Mouse (Mus musculus): ENCODE data around the gene Zfp106. TPM values are rescaled to one million over a fixed set of nuclear protein-coding genes. Genes with fewer than 3 reads are reported as not detected.

Gene Zfp106
- polyA plus RNA-seq, 1 experiment from 2014 or later: 24.8 TPM

GRCm38 (mm10) chr2:120469220-120469619 lies 94.4 kb downstream of the Zfp106 start:
- Histone ChIP-seq H3K4me1 (replicated peaks; ENCODE audit: control insufficient read depth, insufficient read depth, low read length) (no peaks in the 10 kb centered on the region), H3K27ac (ENCODE audit: low read depth, low read length) (no peak overlapping the region), H3K9ac (ENCODE audit: low read depth, low read length) (no peak overlapping the region), H3K4me3 (ENCODE audit: low read depth, low read length) (no peak overlapping the region), H3K9me3 (ENCODE audit: control insufficient read depth) (no peaks in the 10 kb centered on the region), H3K4me2 (replicated peaks; ENCODE audit: low read depth) (no peak overlapping the region), H3K36me3 (ENCODE audit: control insufficient read depth, insufficient read depth) (no peaks in the 10 kb centered on the region), H3K27me3 (replicated peaks; ENCODE audit: control insufficient read depth, insufficient read depth, low read length) (no peaks in the 10 kb centered on the region)
- ATAC-seq: no peak
- TF ChIP-seq CTCF (IDR thresholded peaks at IDR 0.05; ENCODE audit: low read depth): no peak
- 90% methylated on average over 3 of the region's 3 CpGs for WGBS

GRCm38 (mm10) chr2:120468011-120468410 lies 95.6 kb downstream of the Zfp106 start:
- TF ChIP-seq CTCF (IDR thresholded peaks at IDR 0.05; ENCODE audit: low read depth): no peak
- no peak for ATAC-seq
- Histone ChIP-seq H3K9me3 (ENCODE audit: control insufficient read depth) (no peaks in the 10 kb centered on the region), H3K4me1 (replicated peaks; ENCODE audit: control insufficient read depth, insufficient read depth, low read length) (no peaks in the 10 kb centered on the region), H3K27me3 (replicated peaks; ENCODE audit: control insufficient read depth, insufficient read depth, low read length) (no peaks in the 10 kb centered on the region), H3K4me3 (ENCODE audit: low read depth, low read length) (no peak overlapping the region), H3K36me3 (ENCODE audit: control insufficient read depth, insufficient read depth) (no peaks in the 10 kb centered on the region), H3K27ac (ENCODE audit: low read depth, low read length) (no peak overlapping the region), H3K9ac (ENCODE audit: low read depth, low read length) (no peak overlapping the region), H3K4me2 (replicated peaks; ENCODE audit: low read depth) (no peak overlapping the region)

GRCm38 (mm10) chr2:120465397-120465785 lies 98.3 kb downstream of the Zfp106 start:
- Histone ChIP-seq H3K27me3 (replicated peaks; ENCODE audit: control insufficient read depth, insufficient read depth, low read length) (no peaks in the 10 kb centered on the region), H3K9me3 (ENCODE audit: control insufficient read depth) (no peaks in the 10 kb centered on the region), H3K4me3 (ENCODE audit: low read depth, low read length) (no peak overlapping the region), H3K4me1 (replicated peaks; ENCODE audit: control insufficient read depth, insufficient read depth, low read length) (no peaks in the 10 kb centered on the region), H3K27ac (ENCODE audit: low read depth, low read length) (no peak overlapping the region), H3K4me2 (replicated peaks; ENCODE audit: low read depth) (no peak overlapping the region), H3K36me3 (ENCODE audit: control insufficient read depth, insufficient read depth) (no peaks in the 10 kb centered on the region; the same call in 1 of the 2 replicates), H3K9ac (ENCODE audit: low read depth, low read length) (no peak overlapping the region)
- WGBS: 93% methylated on average over 5 of the region's 5 CpGs
- TF ChIP-seq CTCF (IDR thresholded peaks at IDR 0.05; ENCODE audit: low read depth): no peak
- no peak for ATAC-seq

- no peak overlapping the region for H3K9ac ChIP-seq (ENCODE audit: low read depth, low read length)
- no peak for ATAC-seq
- WGBS: 91% methylated on average over 2 of the region's 2 CpGs
- no peaks in the 10 kb centered on the region for H3K9me3 ChIP-seq (ENCODE audit: control insufficient read depth)
- H3K4me1 ChIP-seq (replicated peaks; ENCODE audit: control insufficient read depth, insufficient read depth, low read length): no peaks in the 10 kb centered on the region
- H3K27ac ChIP-seq (ENCODE audit: low read depth, low read length): no peak overlapping the region
- H3K4me2 ChIP-seq (replicated peaks; ENCODE audit: low read depth): no peak overlapping the region
- TF ChIP-seq CTCF (IDR thresholded peaks at IDR 0.05; ENCODE audit: low read depth): no peak
- no peaks in the 10 kb centered on the region for H3K27me3 ChIP-seq (replicated peaks; ENCODE audit: control insufficient read depth, insufficient read depth, low read length)
- H3K4me3 ChIP-seq (ENCODE audit: low read depth, low read length): no peak overlapping the region
- no peaks in the 10 kb centered on the region; the same call in 1 of the 2 replicates for H3K36me3 ChIP-seq (ENCODE audit: control insufficient read depth, insufficient read depth)
Observed at GRCm38 (mm10) chr2:120464732-120465396, 98.8 kb downstream of the Zfp106 start.

- H3K36me3 ChIP-seq (ENCODE audit: control insufficient read depth, insufficient read depth): no peaks in the 10 kb centered on the region; the same call in 1 of the 2 replicates
- H3K4me2 ChIP-seq (replicated peaks; ENCODE audit: low read depth): no peak overlapping the region
- H3K4me3 ChIP-seq (ENCODE audit: low read depth, low read length): no peak overlapping the region
- no peak overlapping the region for H3K27ac ChIP-seq (ENCODE audit: low read depth, low read length)
- ATAC-seq: no peak
- 79% methylated on average over 8 of the region's 8 CpGs for WGBS
- H3K9ac ChIP-seq (ENCODE audit: low read depth, low read length): no peak overlapping the region
- no peak for TF ChIP-seq CTCF (IDR thresholded peaks at IDR 0.05; ENCODE audit: low read depth)
- H3K27me3 ChIP-seq (replicated peaks; ENCODE audit: control insufficient read depth, insufficient read depth, low read length): no peaks in the 10 kb centered on the region
- H3K4me1 ChIP-seq (replicated peaks; ENCODE audit: control insufficient read depth, insufficient read depth, low read length): no peaks in the 10 kb centered on the region
- H3K9me3 ChIP-seq (ENCODE audit: control insufficient read depth): no peaks in the 10 kb centered on the region
Observed at GRCm38 (mm10) chr2:120464091-120464490, 99.6 kb downstream of the Zfp106 start.

GRCm38 (mm10) chr2:120463328-120463727 lies 100.3 kb downstream of the Zfp106 start:
- Histone ChIP-seq H3K27me3 (replicated peaks; ENCODE audit: control insufficient read depth, insufficient read depth, low read length) (no peaks in the 10 kb centered on the region), H3K9me3 (ENCODE audit: control insufficient read depth) (no peaks in the 10 kb centered on the region), H3K4me3 (ENCODE audit: low read depth, low read length) (no peak overlapping the region), H3K9ac (ENCODE audit: low read depth, low read length) (no peak overlapping the region), H3K27ac (ENCODE audit: low read depth, low read length) (no peak overlapping the region), H3K4me1 (replicated peaks; ENCODE audit: control insufficient read depth, insufficient read depth, low read length) (no peaks in the 10 kb centered on the region), H3K4me2 (replicated peaks; ENCODE audit: low read depth) (no peak overlapping the region), H3K36me3 (ENCODE audit: control insufficient read depth, insufficient read depth) (no peaks in the 10 kb centered on the region; the same call in 1 of the 2 replicates)
- no peak for TF ChIP-seq CTCF (IDR thresholded peaks at IDR 0.05; ENCODE audit: low read depth)
- no peak for ATAC-seq
- WGBS: 64% methylated on average over 7 of the region's 7 CpGs
